Mouse (Mus musculus): Measurements from ENCODE around the gene Chil1. TPM values are rescaled to one million over a fixed set of nuclear protein-coding genes. Genes with fewer than 3 reads are reported as not detected.

Gene Chil1
- polyA plus RNA-seq, 1 experiment from 2014 or later = 2.5 TPM

GRCm38 (mm10) chr1:134198197-134198995 lies 16.4 kb downstream of the Chil1 start:
- Histone ChIP-seq H3K36me3 (replicated peaks; ENCODE audit: control insufficient read depth, insufficient read depth) (no peaks in the 10 kb centered on the region), H3K9me3 (ENCODE audit: control insufficient read depth, low read length) (no peaks in the 10 kb centered on the region), H3K9ac (no peak overlapping the region), H3K27ac (no peak overlapping the region), H3K27me3 (ENCODE audit: control insufficient read depth, insufficient read depth, low read length) (no peaks in the 10 kb centered on the region), H3K4me2 (replicated peaks) (no peak overlapping the region), H3K4me3 (replicated peaks; ENCODE audit: low read length) (no peak overlapping the region), H3K4me1 (replicated peaks; ENCODE audit: control insufficient read depth, insufficient read depth, low read length) (0 out of 2 replicates have a peak, but pooled peaks cover 4% of the 10 kb centered on the region)
- ATAC-seq (ENCODE audit: low FRiP score) (no peak), DNase-seq (ENCODE audit: low spot score) (no peak)
- WGBS = 82% methylated on average over 12 of the region's 12 CpGs

- no peak for DNase-seq (ENCODE audit: low spot score)
- H3K9ac ChIP-seq = no peak overlapping the region
- no peaks in the 10 kb centered on the region for H3K27me3 ChIP-seq (ENCODE audit: control insufficient read depth, insufficient read depth, low read length)
- no peak overlapping the region for H3K27ac ChIP-seq
- 81% methylated on average over 2 of the region's 2 CpGs for WGBS
- no peaks in the 10 kb centered on the region for H3K36me3 ChIP-seq (replicated peaks; ENCODE audit: control insufficient read depth, insufficient read depth)
- ATAC-seq (ENCODE audit: low FRiP score) = no peak
- H3K4me1 ChIP-seq (replicated peaks; ENCODE audit: control insufficient read depth, insufficient read depth, low read length) = 0 out of 2 replicates have a peak, but pooled peaks cover 2% of the 10 kb centered on the region
- H3K9me3 ChIP-seq (ENCODE audit: control insufficient read depth, low read length) = no peaks in the 10 kb centered on the region
- H3K4me3 ChIP-seq (replicated peaks; ENCODE audit: low read length) = no peak overlapping the region
- H3K4me2 ChIP-seq (replicated peaks) = no peak overlapping the region
Measured at GRCm38 (mm10) chr1:134200481-134200880, 18.5 kb downstream of the Chil1 start.

GRCm38 (mm10) chr1:134200998-134201686 lies 19.2 kb downstream of the Chil1 start:
- DNase-seq (ENCODE audit: low spot score) (no peak), ATAC-seq (ENCODE audit: low FRiP score) (no peak)
- 90% methylated on average over 6 of the region's 6 CpGs for WGBS
- no peaks in the 10 kb centered on the region for H3K9me3 ChIP-seq (ENCODE audit: control insufficient read depth, low read length)
- no peaks in the 10 kb centered on the region for H3K36me3 ChIP-seq (replicated peaks; ENCODE audit: control insufficient read depth, insufficient read depth)
- no peak overlapping the region for H3K27ac ChIP-seq
- no peak overlapping the region for H3K4me2 ChIP-seq (replicated peaks)
- H3K27me3 ChIP-seq (ENCODE audit: control insufficient read depth, insufficient read depth, low read length) = no peaks in the 10 kb centered on the region
- H3K9ac ChIP-seq = no peak overlapping the region
- H3K4me1 ChIP-seq (replicated peaks; ENCODE audit: control insufficient read depth, insufficient read depth, low read length) = no peaks in the 10 kb centered on the region
- no peak overlapping the region for H3K4me3 ChIP-seq (replicated peaks; ENCODE audit: low read length)

- Histone ChIP-seq H3K4me2 (replicated peaks) (no peak overlapping the region), H3K36me3 (replicated peaks; ENCODE audit: control insufficient read depth, insufficient read depth) (no peaks in the 10 kb centered on the region), H3K9me3 (ENCODE audit: control insufficient read depth, low read length) (no peaks in the 10 kb centered on the region), H3K4me3 (replicated peaks; ENCODE audit: low read length) (no peak overlapping the region), H3K4me1 (replicated peaks; ENCODE audit: control insufficient read depth, insufficient read depth, low read length) (no peaks in the 10 kb centered on the region), H3K27ac (no peak overlapping the region), H3K9ac (no peak overlapping the region), H3K27me3 (ENCODE audit: control insufficient read depth, insufficient read depth, low read length) (no peaks in the 10 kb centered on the region)
- 43% methylated on average over 3 of the region's 3 CpGs for WGBS
- ATAC-seq (ENCODE audit: low FRiP score) (no peak), DNase-seq (ENCODE audit: low spot score) (peak; percentile 55)
Measured at GRCm38 (mm10) chr1:134201751-134202420, 19.9 kb downstream of the Chil1 start.

GRCm38 (mm10) chr1:134204230-134204629 lies 22.3 kb downstream of the Chil1 start:
- H3K4me2 ChIP-seq (replicated peaks) = no peak overlapping the region
- H3K9me3 ChIP-seq (ENCODE audit: control insufficient read depth, low read length) = no peaks in the 10 kb centered on the region
- DNase-seq (ENCODE audit: low spot score) = no peak
- 89% methylated on average over 13 of the region's 13 CpGs for WGBS
- no peak overlapping the region for H3K4me3 ChIP-seq (replicated peaks; ENCODE audit: low read length)
- H3K27me3 ChIP-seq (ENCODE audit: control insufficient read depth, insufficient read depth, low read length) = no peaks in the 10 kb centered on the region
- ATAC-seq (ENCODE audit: low FRiP score) = no peak
- H3K27ac ChIP-seq = no peak overlapping the region
- H3K9ac ChIP-seq = no peak overlapping the region
- no peaks in the 10 kb centered on the region for H3K36me3 ChIP-seq (replicated peaks; ENCODE audit: control insufficient read depth, insufficient read depth)
- H3K4me1 ChIP-seq (replicated peaks; ENCODE audit: control insufficient read depth, insufficient read depth, low read length) = no peaks in the 10 kb centered on the region

- DNase-seq (ENCODE audit: low spot score) (no peak), ATAC-seq (ENCODE audit: low FRiP score) (no peak)
- no peaks in the 10 kb centered on the region for H3K4me1 ChIP-seq (replicated peaks; ENCODE audit: control insufficient read depth, insufficient read depth, low read length)
- H3K4me3 ChIP-seq (replicated peaks; ENCODE audit: low read length) = no peak overlapping the region
- H3K4me2 ChIP-seq (replicated peaks) = no peak overlapping the region
- no peaks in the 10 kb centered on the region for H3K27me3 ChIP-seq (ENCODE audit: control insufficient read depth, insufficient read depth, low read length)
- H3K36me3 ChIP-seq (replicated peaks; ENCODE audit: control insufficient read depth, insufficient read depth) = no peaks in the 10 kb centered on the region
- no peak overlapping the region for H3K27ac ChIP-seq
- 58% methylated on average over 9 of the region's 9 CpGs for WGBS
- H3K9me3 ChIP-seq (ENCODE audit: control insufficient read depth, low read length) = no peaks in the 10 kb centered on the region
- H3K9ac ChIP-seq = no peak overlapping the region
Measured at GRCm38 (mm10) chr1:134205296-134206018, 23.5 kb downstream of the Chil1 start.

- no peaks in the 10 kb centered on the region for H3K36me3 ChIP-seq (replicated peaks; ENCODE audit: control insufficient read depth, insufficient read depth)
- no peak overlapping the region for H3K9ac ChIP-seq
- H3K27ac ChIP-seq = no peak overlapping the region
- H3K4me2 ChIP-seq (replicated peaks) = no peak overlapping the region
- ATAC-seq (ENCODE audit: low FRiP score) = no peak
- no peaks in the 10 kb centered on the region for H3K4me1 ChIP-seq (replicated peaks; ENCODE audit: control insufficient read depth, insufficient read depth, low read length)
- no peaks in the 10 kb centered on the region for H3K27me3 ChIP-seq (ENCODE audit: control insufficient read depth, insufficient read depth, low read length)
- WGBS = 58% methylated on average over 5 of the region's 5 CpGs
- no peaks in the 10 kb centered on the region for H3K9me3 ChIP-seq (ENCODE audit: control insufficient read depth, low read length)
- DNase-seq (ENCODE audit: low spot score) = no peak
- H3K4me3 ChIP-seq (replicated peaks; ENCODE audit: low read length) = no peak overlapping the region
Measured at GRCm38 (mm10) chr1:134206085-134206484, 24.1 kb downstream of the Chil1 start.

- Histone ChIP-seq H3K27me3 (ENCODE audit: control insufficient read depth, insufficient read depth, low read length) (no peaks in the 10 kb centered on the region), H3K4me3 (replicated peaks; ENCODE audit: low read length) (no peak overlapping the region), H3K27ac (no peak overlapping the region), H3K9me3 (ENCODE audit: control insufficient read depth, low read length) (no peaks in the 10 kb centered on the region), H3K4me1 (replicated peaks; ENCODE audit: control insufficient read depth, insufficient read depth, low read length) (no peaks in the 10 kb centered on the region), H3K4me2 (replicated peaks) (no peak overlapping the region), H3K9ac (no peak overlapping the region), H3K36me3 (replicated peaks; ENCODE audit: control insufficient read depth, insufficient read depth) (no peaks in the 10 kb centered on the region)
- no peak for ATAC-seq (ENCODE audit: low FRiP score)
- no peak for DNase-seq (ENCODE audit: low spot score)
- WGBS = 46% methylated on average over 6 of the region's 6 CpGs
Measured at GRCm38 (mm10) chr1:134210179-134210755, 28.3 kb downstream of the Chil1 start.
